Mouse (Mus musculus) heart, embryonic 12.5 days (tissue): Measurements from ENCODE around the gene Gm42688. TPM values are rescaled to one million over a fixed set of nuclear protein-coding genes. Genes with fewer than 3 reads are reported as not detected.

Source experiments
- ATAC-seq: fragments of 200-750 bp; cut with Nextera tagmentation; 2 replicates; pipeline ENCODE4 v1.8.0; 2017; ENCODE audit warnings: moderate TSS enrichment, moderate library complexity; ENCODE audit not compliant: insufficient number of reproducible peaks, low FRiP score
- H3K27ac ChIP-seq: fragments of 300-500 bp; sonication (generic); 2 replicates; pipeline ENCODE4 v1.5.1; 2016; ENCODE audit warnings: mild to moderate bottlenecking, moderate library complexity; ENCODE audit not compliant: poor library complexity, severe bottlenecking
- H3K27me3 ChIP-seq: fragments of 300-500 bp; sonication (generic); replicated peaks from 2 replicates; pipeline ENCODE4 v1.6.1; 2016; ENCODE audit warnings: mild to moderate bottlenecking, moderate library complexity
- H3K36me3 ChIP-seq: fragments of 300-500 bp; sonication (generic); 2 replicates; pipeline ENCODE4 v1.6.1; 2016; ENCODE audit warnings: mild to moderate bottlenecking, moderate library complexity
- H3K4me1 ChIP-seq: fragments of 300-500 bp; sonication (generic); replicated peaks from 2 replicates; pipeline ENCODE4 v1.6.1; 2016; ENCODE audit warnings: mild to moderate bottlenecking
- H3K4me2 ChIP-seq: fragments of 300-500 bp; sonication (generic); 2 replicates; pipeline ENCODE4 v1.6.1; 2016; ENCODE audit warnings: mild to moderate bottlenecking, moderate library complexity
- H3K4me3 ChIP-seq: fragments of 300-500 bp; sonication (generic); 2 replicates; pipeline ENCODE4 v1.5.1; 2016; ENCODE audit warnings: mild to moderate bottlenecking
- H3K9ac ChIP-seq: fragments of 300-500 bp; sonication (generic); 2 replicates; pipeline ENCODE4 v1.6.1; 2016; ENCODE audit warnings: mild to moderate bottlenecking, moderate library complexity
- H3K9me3 ChIP-seq: fragments of 300-500 bp; sonication (generic); replicated peaks from 2 replicates; pipeline ENCODE4 v1.6.1; 2016; ENCODE audit warnings: mild to moderate bottlenecking, moderate library complexity
- WGBS: fragments of 180-500 bp; shearing (Covaris S2); methylation state at CpG from one replicate; pipeline ENCODE4 v1.1.7; 2016; 5-methylcytosine and 5-hydroxymethylcytosine counted together
- polyA plus RNA-seq: library from polyadenylated mRNA; unstranded; fragments of >200 nt; fragmentation: Nextera tagmentation; extraction: Ambion mirVana; gene quantifications from 2 replicates; pipeline ENCODE4 v1.2.1, GENCODE M21; 2016

The Gm42688 gene
- polyA plus RNA-seq, 1 experiment from 2014 or later, result 2.2 TPM

DNA sequence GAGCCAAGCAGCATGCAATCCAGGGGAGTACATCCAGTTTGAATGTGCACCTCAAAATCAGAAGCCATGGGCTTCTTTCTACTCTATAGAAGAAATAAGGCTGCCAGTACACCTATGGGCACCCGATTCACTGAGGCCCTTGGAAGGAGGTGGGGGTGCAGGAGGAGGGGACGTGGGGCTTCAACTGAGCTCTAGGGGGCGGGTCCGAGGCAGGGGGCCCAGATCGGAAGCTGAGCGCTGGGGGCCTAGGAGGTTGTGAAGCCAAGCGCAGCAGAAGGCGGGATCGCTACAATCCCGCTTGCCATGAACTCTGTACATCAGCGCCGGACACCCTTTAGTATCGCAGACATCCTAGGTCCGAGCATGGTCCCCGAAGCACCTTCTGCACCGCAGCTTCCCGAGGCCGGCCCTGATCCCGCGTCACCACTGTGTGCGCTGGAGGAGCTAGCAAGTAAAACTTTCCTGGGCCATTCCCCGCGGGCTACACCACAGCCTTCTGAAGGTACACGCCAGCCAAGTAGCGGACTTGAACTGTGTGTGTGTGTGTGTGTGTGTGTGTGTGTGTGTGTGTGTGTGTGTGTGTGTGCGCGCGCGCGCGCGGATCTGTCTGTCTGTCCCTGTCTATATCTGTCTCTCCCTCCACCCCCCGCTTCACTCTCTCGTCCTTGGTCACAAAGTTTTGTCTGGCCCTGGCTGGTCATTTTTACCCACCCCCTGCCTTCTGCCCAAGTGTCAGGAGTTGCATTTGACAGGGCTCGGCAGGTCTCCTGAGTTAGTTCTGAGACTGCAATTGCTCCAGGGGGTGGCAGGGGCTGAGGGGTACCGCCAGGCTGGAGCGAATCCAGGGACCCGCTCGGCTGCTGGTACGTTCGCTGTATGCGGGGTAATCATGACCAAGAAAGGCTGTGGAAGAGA lies 15.0 kb upstream of the Gm42688 start, which contains the start of gene Lbx2:
TSS of gene Lbx2 (plus strand) at position 247 of the 915 bp plus-strand sequence.
- peak within 1 kb of the TSS; percentile 68 for H3K4me2 ChIP-seq
- H3K9ac ChIP-seq, result peak within 1 kb of the TSS; percentile 27; the same call in 1 of the 2 replicates
- no peak for ATAC-seq
- WGBS, result 3% methylated on average over 35 of the region's 42 CpGs
- no peak within 1 kb of the TSS for H3K27ac ChIP-seq
- peaks cover 90% of the 10 kb centered on the region for H3K27me3 ChIP-seq
- no peaks in the 10 kb centered on the region for H3K9me3 ChIP-seq
- H3K4me3 ChIP-seq, result peak within 1 kb of the TSS; percentile 39
- peaks cover 9% of the 10 kb centered on the region for H3K36me3 ChIP-seq
- peaks cover 22% of the 10 kb centered on the region for H3K4me1 ChIP-seq

DNA sequence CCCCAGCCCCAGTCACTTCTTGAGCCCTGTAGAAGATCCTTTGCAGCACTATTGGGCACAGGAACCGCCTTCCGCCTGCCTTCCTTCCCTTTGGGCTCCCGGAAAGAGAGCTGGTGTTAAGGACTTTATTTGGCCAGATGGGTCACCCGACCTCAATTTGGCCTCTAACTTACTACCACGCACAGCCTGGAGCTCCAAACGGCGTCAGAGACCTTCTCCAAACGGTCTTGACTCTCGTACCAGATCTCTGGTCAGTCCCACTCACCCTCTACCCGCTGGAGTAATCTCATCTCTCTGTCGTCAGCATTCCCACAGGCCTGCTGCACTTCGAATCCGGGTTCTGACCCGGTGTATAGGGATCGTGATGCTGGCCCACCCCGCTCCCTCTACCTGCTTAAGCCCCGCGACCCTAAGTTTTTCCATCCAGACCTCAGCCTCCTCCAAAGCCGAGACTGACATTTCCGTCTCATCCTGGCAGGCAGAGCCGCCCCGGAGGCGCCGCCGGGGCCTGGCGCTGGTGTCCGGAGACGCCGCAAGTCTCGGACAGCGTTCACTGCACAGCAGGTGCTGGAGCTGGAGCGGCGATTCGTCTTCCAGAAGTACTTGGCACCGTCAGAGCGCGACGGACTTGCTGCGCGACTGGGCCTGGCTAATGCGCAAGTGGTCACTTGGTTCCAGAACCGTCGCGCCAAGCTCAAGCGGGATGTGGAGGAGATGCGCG lies 14.1 kb upstream of the Gm42688 start:
- 1% methylated on average over 47 of the region's 47 CpGs for WGBS

DNA sequence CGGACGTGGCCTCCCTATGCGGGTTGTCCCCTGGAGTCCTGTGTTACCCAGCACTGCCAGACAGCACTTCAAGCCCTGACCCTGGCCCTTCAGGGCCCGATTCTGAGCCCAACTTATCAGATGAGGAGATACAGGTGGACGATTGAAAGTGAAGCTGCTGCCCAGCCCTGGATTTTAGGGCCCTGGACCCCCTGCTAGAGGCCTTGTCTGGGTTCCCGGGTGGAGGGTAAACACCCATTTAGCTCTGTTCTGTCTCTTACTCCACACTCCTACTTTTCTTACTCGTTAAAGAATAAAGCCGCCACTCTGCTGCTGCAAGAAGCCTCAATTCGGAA lies 13.5 kb upstream of the Gm42688 start:
- Histone ChIP-seq H3K36me3 (no peaks in the 10 kb centered on the region), H3K9ac (no peak overlapping the region), H3K4me2 (peak overlapping the region; percentile 68), H3K9me3 (no peaks in the 10 kb centered on the region), H3K4me1 (peaks cover 25% of the 10 kb centered on the region), H3K27me3 (peaks cover 82% of the 10 kb centered on the region), H3K27ac (no peak overlapping the region), H3K4me3 (peak overlapping the region; percentile 39)
- no peak for ATAC-seq
- 11% methylated on average over 9 of the region's 9 CpGs for WGBS

More for the DNA sequence above, 14.1 kb upstream of the Gm42688 start:
- Histone ChIP-seq H3K4me2 (peak overlapping the region; percentile 68), H3K4me1 (peaks cover 22% of the 10 kb centered on the region), H3K27ac (no peak overlapping the region), H3K9me3 (no peaks in the 10 kb centered on the region), H3K4me3 (peak overlapping the region; percentile 39), H3K9ac (peak overlapping the region; percentile 1; the same call in 1 of the 2 replicates), H3K36me3 (peaks cover 2% of the 10 kb centered on the region; the same call in 1 of the 2 replicates), H3K27me3 (peaks cover 83% of the 10 kb centered on the region)
- no peak for ATAC-seq

DNA sequence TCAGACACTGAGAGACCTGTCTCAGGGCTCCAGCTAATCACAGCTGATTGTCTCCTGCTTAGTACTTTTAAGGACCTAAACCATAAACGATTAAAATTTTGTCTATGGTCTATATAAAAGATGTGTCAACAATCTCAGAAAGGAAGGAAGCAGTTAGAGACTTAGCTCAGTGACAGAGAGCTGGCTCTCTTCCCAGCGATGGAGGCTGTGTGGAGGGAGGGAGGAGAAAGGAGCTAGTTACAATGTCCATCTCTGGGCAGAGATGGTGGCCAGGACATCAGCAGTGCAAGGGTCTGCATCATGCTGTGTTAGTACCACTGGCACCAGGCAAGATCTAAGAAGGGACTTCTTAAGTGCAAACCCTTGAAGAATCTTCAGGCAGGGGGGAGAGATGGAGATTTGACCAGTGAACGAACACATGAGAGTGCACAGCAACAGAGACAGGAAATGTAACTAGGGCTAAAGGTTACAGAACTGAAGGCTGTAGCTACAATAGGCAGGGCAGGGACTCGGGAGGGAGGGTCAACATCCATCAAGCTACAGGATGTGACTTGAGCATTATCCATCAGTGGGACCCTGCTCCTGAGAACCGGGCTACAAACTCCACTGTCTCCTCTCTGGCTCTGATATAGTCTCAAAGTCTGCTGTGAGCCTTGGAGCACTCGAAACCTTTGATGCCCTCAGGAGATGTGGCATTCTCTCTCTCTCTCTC lies 8.8 kb upstream of the Gm42688 start:
- peaks cover 60% of the 10 kb centered on the region for H3K27me3 ChIP-seq
- no peak overlapping the region for H3K4me3 ChIP-seq
- peaks cover 7% of the 10 kb centered on the region; the same call in 1 of the 2 replicates for H3K9me3 ChIP-seq
- ATAC-seq, result no peak
- peaks cover 11% of the 10 kb centered on the region for H3K4me1 ChIP-seq
- no peak overlapping the region for H3K4me2 ChIP-seq
- no peak overlapping the region for H3K9ac ChIP-seq
- H3K27ac ChIP-seq, result no peak overlapping the region
- 33% methylated on average over 6 of the region's 6 CpGs for WGBS
- no peaks in the 10 kb centered on the region for H3K36me3 ChIP-seq

DNA sequence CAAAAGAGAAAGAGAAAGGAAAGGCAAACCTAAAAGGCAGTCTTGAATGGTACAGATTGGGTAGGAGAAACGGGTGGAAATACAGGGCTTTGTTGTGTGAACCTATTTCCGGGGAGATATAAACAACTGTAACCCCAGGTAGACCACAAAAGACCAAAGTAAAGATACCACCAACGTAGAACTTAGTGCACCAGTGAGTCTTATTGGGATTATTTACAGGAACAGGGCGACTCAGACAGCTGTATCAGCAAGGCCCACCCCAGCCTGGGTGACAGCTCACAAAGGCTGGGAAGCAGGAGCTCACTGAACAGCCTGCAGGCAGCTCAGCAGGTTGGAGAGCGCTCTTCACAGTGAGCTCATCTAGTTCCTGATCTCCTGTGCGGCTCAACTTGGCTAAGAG lies 5.4 kb upstream of the Gm42688 start:
- Histone ChIP-seq H3K4me3 (no peak overlapping the region), H3K9ac (no peak overlapping the region), H3K9me3 (peaks cover 7% of the 10 kb centered on the region; the same call in 1 of the 2 replicates), H3K36me3 (no peaks in the 10 kb centered on the region), H3K4me1 (peaks cover 5% of the 10 kb centered on the region; the same call in 1 of the 2 replicates), H3K4me2 (no peak overlapping the region), H3K27ac (no peak overlapping the region), H3K27me3 (peaks cover 37% of the 10 kb centered on the region)
- WGBS, result 41% methylated on average over 6 of the region's 6 CpGs
- no peak for ATAC-seq

DNA sequence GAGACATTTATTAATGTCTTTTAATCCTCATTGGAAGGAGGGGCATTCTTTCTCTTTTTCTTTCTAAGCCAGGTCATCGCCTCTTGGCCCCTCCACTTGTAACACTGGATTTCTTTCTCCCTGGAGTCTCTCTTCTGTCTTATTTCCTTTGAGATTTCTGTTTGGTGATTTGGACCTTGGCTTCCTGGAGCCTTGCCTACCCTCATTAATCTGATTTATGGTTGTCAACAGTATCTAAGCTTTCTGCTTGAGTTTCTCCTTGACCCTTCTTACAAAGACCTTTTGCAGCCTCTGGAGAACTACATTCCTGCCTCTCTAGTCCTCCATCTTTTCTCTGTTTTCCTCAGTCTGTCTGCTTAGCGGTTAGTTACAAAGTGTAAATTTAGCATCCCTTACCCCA lies 3.0 kb upstream of the Gm42688 start:
- Histone ChIP-seq H3K27ac (no peak overlapping the region), H3K4me2 (no peak overlapping the region), H3K36me3 (no peaks in the 10 kb centered on the region), H3K9me3 (peaks cover 7% of the 10 kb centered on the region; the same call in 1 of the 2 replicates), H3K4me1 (peaks cover 13% of the 10 kb centered on the region), H3K27me3 (peaks cover 34% of the 10 kb centered on the region), H3K4me3 (no peak overlapping the region), H3K9ac (no peak overlapping the region)
- no peak for ATAC-seq
- 57% methylated on average over 2 of the region's 2 CpGs for WGBS

GRCm38 (mm10) chr6:83101688-83102556 lies 505 bp downstream of the Gm42688 start:
- ATAC-seq, result peak; percentile 84
- Histone ChIP-seq H3K27ac (peak overlapping the region; percentile 68), H3K4me2 (peak overlapping the region; percentile 100), H3K36me3 (0 out of 2 replicates have a peak, but pooled peaks cover 7% of the 10 kb centered on the region), H3K27me3 (peaks cover 13% of the 10 kb centered on the region), H3K4me1 (peaks cover 15% of the 10 kb centered on the region), H3K9ac (peak overlapping the region; percentile 90), H3K9me3 (no peaks in the 10 kb centered on the region; the same call in 1 of the 2 replicates), H3K4me3 (peak overlapping the region; percentile 74)
- under 1% methylated on average over 74 of the region's 74 CpGs for WGBS

- no peak overlapping the region for H3K4me3 ChIP-seq
- H3K27me3 ChIP-seq, result peaks cover 13% of the 10 kb centered on the region
- no peak overlapping the region for H3K27ac ChIP-seq
- peak overlapping the region; percentile 100; the same call in 1 of the 2 replicates for H3K4me2 ChIP-seq
- 0 out of 2 replicates have a peak, but pooled peaks cover 7% of the 10 kb centered on the region for H3K36me3 ChIP-seq
- no peak for ATAC-seq
- no peaks in the 10 kb centered on the region for H3K9me3 ChIP-seq
- peak overlapping the region; percentile 90; the same call in 1 of the 2 replicates for H3K9ac ChIP-seq
- peaks cover 24% of the 10 kb centered on the region for H3K4me1 ChIP-seq
- 46% methylated on average over 11 of the region's 11 CpGs for WGBS
Measured at GRCm38 (mm10) chr6:83103130-83103650, 1.8 kb downstream of the Gm42688 start.

GRCm38 (mm10) chr6:83104158-83104557 lies 2.7 kb downstream of the Gm42688 start:
- 0 out of 2 replicates have a peak, but pooled peaks cover 7% of the 10 kb centered on the region for H3K36me3 ChIP-seq
- no peak overlapping the region for H3K27ac ChIP-seq
- H3K4me3 ChIP-seq, result no peak overlapping the region
- no peak overlapping the region for H3K4me2 ChIP-seq
- no peaks in the 10 kb centered on the region for H3K9me3 ChIP-seq
- peaks cover 11% of the 10 kb centered on the region for H3K27me3 ChIP-seq
- no peak overlapping the region for H3K9ac ChIP-seq
- H3K4me1 ChIP-seq, result peaks cover 28% of the 10 kb centered on the region
- WGBS, result 85% methylated on average over 4 of the region's 4 CpGs
- ATAC-seq, result no peak
